Mouse (Mus musculus): ENCODE data around the gene Spdye4c.

DNA sequence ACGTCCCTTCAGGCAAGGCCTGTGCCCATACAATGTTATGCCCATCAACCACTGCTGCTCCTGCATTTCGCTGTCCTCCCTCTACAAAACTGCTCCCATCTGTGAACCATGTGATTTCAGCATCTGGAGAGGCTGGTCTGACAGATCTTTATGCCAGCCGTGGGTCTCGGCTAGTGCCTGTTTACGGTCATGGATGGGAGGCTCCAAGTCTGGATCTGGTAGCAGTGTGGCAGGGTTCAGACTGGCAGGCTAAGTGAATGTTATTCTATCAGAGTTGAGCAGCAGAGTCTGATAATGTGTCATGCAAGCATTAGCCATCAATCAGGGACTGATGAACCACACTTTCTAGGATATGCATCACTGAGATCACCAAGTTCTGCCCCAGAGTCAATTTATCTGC is 8.1 kb upstream of the Spdye4c start:
- no peak for TF ChIP-seq EP300 (optimal IDR thresholded peaks at IDR 0.05)
- TF ChIP-seq CTCF (IDR thresholded peaks at IDR 0.05; ENCODE audit: low read depth) = no peak
